Mouse (Mus musculus): ENCODE data around the gene Fkbp11. TPM values are rescaled to one million over a fixed set of nuclear protein-coding genes. Genes with fewer than 3 reads are reported as not detected.

Fkbp11 gene
- total RNA-seq, 2 experiments from 2014 or later: 1.0 to 1.2 TPM

Other genes with a start within 250 kb of the Fkbp11 start
- gene Lalba, start 245.5 kb downstream of the Fkbp11 start, total RNA-seq (2015; ENCODE audit: low replicate concordance): not detected in 2 replicates
- not detected in 2 replicates for gene Lalba, start 245.5 kb downstream of the Fkbp11 start, total RNA-seq (2017; ENCODE audit: low replicate concordance)
- gene Olfr279, start 235.8 kb downstream of the Fkbp11 start, total RNA-seq (2015; ENCODE audit: low replicate concordance): not detected in 2 replicates
- 0.17 TPM in 1 of 2 replicates, not detected in the other for gene Olfr279, start 235.8 kb downstream of the Fkbp11 start, total RNA-seq (2017; ENCODE audit: low replicate concordance)
- 15.9 and 17.1 TPM in 2 replicates for gene Kansl2, start 193.9 kb downstream of the Fkbp11 start, total RNA-seq (2015; ENCODE audit: low replicate concordance)
- gene Kansl2, start 193.9 kb downstream of the Fkbp11 start, total RNA-seq (2017; ENCODE audit: low replicate concordance): 4.9 and 11.4 TPM in 2 replicates
- 23.8 and 41.1 TPM in 2 replicates for gene Ccnt1, start 157.3 kb downstream of the Fkbp11 start, total RNA-seq (2015; ENCODE audit: low replicate concordance)
- 37.2 and 38.3 TPM in 2 replicates for gene Ccnt1, start 157.3 kb downstream of the Fkbp11 start, total RNA-seq (2017; ENCODE audit: low replicate concordance)
- gene 4930415O20Rik, start 157.2 kb downstream of the Fkbp11 start, total RNA-seq (2015; ENCODE audit: low replicate concordance): not detected in 2 replicates
- gene 4930415O20Rik, start 157.2 kb downstream of the Fkbp11 start, total RNA-seq (2017; ENCODE audit: low replicate concordance): not detected in 2 replicates
- 4.8 and 26.8 TPM in 2 replicates for gene Adcy6, start 118.1 kb downstream of the Fkbp11 start, total RNA-seq (2015; ENCODE audit: low replicate concordance)
- gene Adcy6, start 118.1 kb downstream of the Fkbp11 start, total RNA-seq (2017; ENCODE audit: low replicate concordance): 33.2 and 42.9 TPM in 2 replicates
- not detected in 2 replicates for gene Cacnb3, start 97.4 kb downstream of the Fkbp11 start, total RNA-seq (2015; ENCODE audit: low replicate concordance)
- not detected in 2 replicates for gene Cacnb3, start 97.4 kb downstream of the Fkbp11 start, total RNA-seq (2017; ENCODE audit: low replicate concordance)
- gene Ddx23, start 65.3 kb downstream of the Fkbp11 start, total RNA-seq (2015; ENCODE audit: low replicate concordance): 9.4 and 10.4 TPM in 2 replicates
- 32.3 and 40.2 TPM in 2 replicates for gene Ddx23, start 65.3 kb downstream of the Fkbp11 start, total RNA-seq (2017; ENCODE audit: low replicate concordance)
- gene Rnd1, start 50.7 kb downstream of the Fkbp11 start, total RNA-seq (2015; ENCODE audit: low replicate concordance): 4.4 TPM in 1 of 2 replicates, not detected in the other
- gene Rnd1, start 50.7 kb downstream of the Fkbp11 start, total RNA-seq (2017; ENCODE audit: low replicate concordance): 0.42 and 2.2 TPM in 2 replicates
- not detected in 2 replicates for gene Ccdc65, start 20.0 kb downstream of the Fkbp11 start, total RNA-seq (2015; ENCODE audit: low replicate concordance)
- gene Ccdc65, start 20.0 kb downstream of the Fkbp11 start, total RNA-seq (2017; ENCODE audit: low replicate concordance): not detected in 2 replicates
- gene Arf3, start 35.0 kb upstream of the Fkbp11 start, total RNA-seq (2015; ENCODE audit: low replicate concordance): 7.1 and 8.4 TPM in 2 replicates
- gene Arf3, start 35.0 kb upstream of the Fkbp11 start, total RNA-seq (2017; ENCODE audit: low replicate concordance): 4.6 and 8.1 TPM in 2 replicates
- gene Wnt10b, start 50.0 kb upstream of the Fkbp11 start, total RNA-seq (2015; ENCODE audit: low replicate concordance): 1.0 TPM in 1 of 2 replicates, not detected in the other
- gene Wnt10b, start 50.0 kb upstream of the Fkbp11 start, total RNA-seq (2017; ENCODE audit: low replicate concordance): not detected in 2 replicates
- not detected in 2 replicates for gene Wnt1, start 61.7 kb upstream of the Fkbp11 start, total RNA-seq (2015; ENCODE audit: low replicate concordance)
- not detected in 2 replicates for gene Wnt1, start 61.7 kb upstream of the Fkbp11 start, total RNA-seq (2017; ENCODE audit: low replicate concordance)
- gene Ddn, start 81.3 kb upstream of the Fkbp11 start, total RNA-seq (2015; ENCODE audit: low replicate concordance): not detected in 2 replicates
- not detected in 2 replicates for gene Ddn, start 81.3 kb upstream of the Fkbp11 start, total RNA-seq (2017; ENCODE audit: low replicate concordance)
- 20.2 and 21.5 TPM in 2 replicates for gene Prkag1, start 103.3 kb upstream of the Fkbp11 start, total RNA-seq (2015; ENCODE audit: low replicate concordance)
- 35.1 and 37.9 TPM in 2 replicates for gene Prkag1, start 103.3 kb upstream of the Fkbp11 start, total RNA-seq (2017; ENCODE audit: low replicate concordance)
- gene Kmt2d, start 143.0 kb upstream of the Fkbp11 start, total RNA-seq (2015; ENCODE audit: low replicate concordance): 23.0 and 28.1 TPM in 2 replicates
- 27.9 and 31.8 TPM in 2 replicates for gene Kmt2d, start 143.0 kb upstream of the Fkbp11 start, total RNA-seq (2017; ENCODE audit: low replicate concordance)
- 2.1 TPM in 1 of 2 replicates, not detected in the other for gene Rhebl1, start 166.3 kb upstream of the Fkbp11 start, total RNA-seq (2015; ENCODE audit: low replicate concordance)
- gene Rhebl1, start 166.3 kb upstream of the Fkbp11 start, total RNA-seq (2017; ENCODE audit: low replicate concordance): 0.98 and 1.8 TPM in 2 replicates
- not detected in 2 replicates for gene Dhh, start 170.3 kb upstream of the Fkbp11 start, total RNA-seq (2015; ENCODE audit: low replicate concordance)
- gene Dhh, start 170.3 kb upstream of the Fkbp11 start, total RNA-seq (2017; ENCODE audit: low replicate concordance): not detected in 2 replicates
- 2.3 and 3.3 TPM in 2 replicates for gene Lmbr1l, start 190.0 kb upstream of the Fkbp11 start, total RNA-seq (2015; ENCODE audit: low replicate concordance)
- gene Lmbr1l, start 190.0 kb upstream of the Fkbp11 start, total RNA-seq (2017; ENCODE audit: low replicate concordance): 10.6 and 12.8 TPM in 2 replicates
- 804 and 902 TPM in 2 replicates for gene Tuba1b, start 206.4 kb upstream of the Fkbp11 start, total RNA-seq (2015; ENCODE audit: low replicate concordance)
- gene Tuba1b, start 206.4 kb upstream of the Fkbp11 start, total RNA-seq (2017; ENCODE audit: low replicate concordance): 180 and 247 TPM in 2 replicates
- gene Gm49450, start 225.4 kb upstream of the Fkbp11 start, total RNA-seq (2015; ENCODE audit: low replicate concordance): not detected in 2 replicates
- 4.7 TPM in 1 of 2 replicates, not detected in the other for gene Gm49450, start 225.4 kb upstream of the Fkbp11 start, total RNA-seq (2017; ENCODE audit: low replicate concordance)
- 15.3 and 19.6 TPM in 2 replicates for gene Tuba1a, start 225.5 kb upstream of the Fkbp11 start, total RNA-seq (2015; ENCODE audit: low replicate concordance)
- 4.3 and 5.9 TPM in 2 replicates for gene Tuba1a, start 225.5 kb upstream of the Fkbp11 start, total RNA-seq (2017; ENCODE audit: low replicate concordance)

Measured in erythroblast, adult 5-6 weeks (primary cell).